Mouse (Mus musculus) testis, postnatal 14 days (tissue): Measurements from ENCODE around the gene Adh6b.
A peak's percentile ranks its signal among the peaks of the same experiment; 100 is the strongest.

Experiments used
- DNase-seq: peaks from one replicate; pipeline ENCODE4 v3.0.0; 2021; ENCODE audit warnings: low spot score

Gene Adh6b

GRCm38 (mm10) chr3:138341471-138341870 lies at the start of gene Adh6b:
Adh6b (plus strand) TSS chr3:138341775.
- DNase-seq: no peak

GRCm38 (mm10) chr3:138293298-138293895 lies 48.2 kb upstream of the Adh6b start:
- DNase-seq: no peak

GRCm38 (mm10) chr3:138300130-138300529 lies 41.4 kb upstream of the Adh6b start:
- no peak for DNase-seq

- DNase-seq: no peak
These were observed 38.9 kb upstream of the Adh6b start for GRCm38 (mm10) chr3:138302676-138303075.

- peak; percentile 31 for DNase-seq
These were observed 37.6 kb upstream of the Adh6b start for GRCm38 (mm10) chr3:138303771-138304488.

GRCm38 (mm10) chr3:138304489-138304871 lies 37.1 kb upstream of the Adh6b start:
- DNase-seq: no peak

GRCm38 (mm10) chr3:138305486-138306289 lies 35.9 kb upstream of the Adh6b start:
- DNase-seq: no peak

GRCm38 (mm10) chr3:138306290-138306683 lies 35.3 kb upstream of the Adh6b start:
- DNase-seq: no peak

- DNase-seq: no peak
These were observed 31.7 kb upstream of the Adh6b start for GRCm38 (mm10) chr3:138309910-138310309.

GRCm38 (mm10) chr3:138311015-138311414 lies 30.6 kb upstream of the Adh6b start:
- DNase-seq: no peak

- no peak for DNase-seq
These were observed 28.6 kb upstream of the Adh6b start, which contains the start of gene Adh6a for GRCm38 (mm10) chr3:138312965-138313364. Adh6a (plus strand) TSS chr3:138313286.

GRCm38 (mm10) chr3:138316908-138317472 lies 24.6 kb upstream of the Adh6b start:
- no peak for DNase-seq

- DNase-seq: no peak
These were observed 16.6 kb upstream of the Adh6b start for GRCm38 (mm10) chr3:138325001-138325400.

- no peak for DNase-seq
These were observed 16.1 kb upstream of the Adh6b start for GRCm38 (mm10) chr3:138325466-138325865.

- DNase-seq: no peak
These were observed 7.7 kb upstream of the Adh6b start for GRCm38 (mm10) chr3:138333910-138334309.

GRCm38 (mm10) chr3:138334320-138334719 lies 7.3 kb upstream of the Adh6b start:
- DNase-seq: no peak

- DNase-seq: no peak
These were observed 6.0 kb upstream of the Adh6b start for GRCm38 (mm10) chr3:138335566-138335965.

GRCm38 (mm10) chr3:138336104-138336754 lies 5.3 kb upstream of the Adh6b start:
- DNase-seq: no peak

GRCm38 (mm10) chr3:138347041-138347440 lies 5.5 kb downstream of the Adh6b start:
- DNase-seq: no peak

GRCm38 (mm10) chr3:138352012-138352809 lies 10.6 kb downstream of the Adh6b start:
- DNase-seq: no peak

- no peak for DNase-seq
These were observed 17.3 kb downstream of the Adh6b start for GRCm38 (mm10) chr3:138358856-138359255.
